Mouse (Mus musculus): Measurements from ENCODE around the gene Kdm1b. TPM values are rescaled to one million over a fixed set of nuclear protein-coding genes. Genes with fewer than 3 reads are reported as not detected.

Kdm1b gene
- polyA plus RNA-seq, 1 experiment: 0.45 TPM

DNA sequence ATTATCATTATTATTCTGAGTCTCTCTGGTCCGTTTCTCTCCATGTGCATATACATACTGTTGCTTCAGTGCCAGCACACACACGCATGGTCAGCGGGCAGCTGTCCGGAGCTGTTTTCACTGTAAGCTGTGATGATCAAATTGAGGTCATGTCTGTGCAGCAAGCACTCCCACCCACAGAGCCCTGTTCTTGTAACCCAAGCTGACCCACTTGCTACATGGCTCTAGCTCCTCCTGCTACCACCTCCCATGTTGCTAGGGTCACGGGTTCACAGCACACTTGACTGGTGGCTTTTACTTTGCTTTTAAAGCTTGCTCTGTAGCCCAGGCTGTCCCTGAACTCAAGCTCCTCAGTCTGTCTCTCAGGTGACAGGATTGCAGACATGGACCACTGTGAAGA, 29.2 kb downstream of the Kdm1b start:
- no peaks in the 10 kb centered on the region for H3K27me3 ChIP-seq (replicated peaks)
- peaks cover 56% of the 10 kb centered on the region for H3K36me3 ChIP-seq (replicated peaks; ENCODE audit: low read length)
- no peaks in the 10 kb centered on the region for H3K9me3 ChIP-seq
- TF ChIP-seq GATA1 (IDR thresholded peaks at IDR 0.05; ENCODE audit: borderline replicate concordance, low read length): no peak
- TF ChIP-seq FLI1 (IDR thresholded peaks at IDR 0.05; ENCODE audit: low read length): no peak
- H3K4me3 ChIP-seq (replicated peaks): no peak overlapping the region
- H3K4me1 ChIP-seq: peaks cover 7% of the 10 kb centered on the region; the same call in 1 of the 2 replicates

DNA sequence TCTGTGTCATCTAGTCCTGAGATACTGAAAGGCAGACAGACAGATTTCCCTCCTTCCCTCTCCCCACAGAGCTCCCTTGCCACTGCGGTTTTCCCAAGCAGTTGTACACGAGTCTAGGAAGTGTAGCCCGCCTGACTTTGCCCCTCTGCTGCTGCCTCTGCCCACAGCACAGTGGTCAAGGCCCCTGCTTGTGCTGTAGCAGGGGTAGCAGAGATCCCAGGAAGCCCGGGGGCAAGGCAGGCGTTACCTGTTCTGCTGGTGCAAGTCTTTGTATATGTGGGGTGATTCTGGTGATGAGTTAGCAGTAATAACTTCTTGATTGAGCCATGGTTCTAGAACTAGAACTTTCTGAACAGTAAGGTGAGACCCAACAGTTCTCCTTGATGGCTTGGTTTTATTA, 32.9 kb downstream of the Kdm1b start:
- no peaks in the 10 kb centered on the region for H3K27me3 ChIP-seq (replicated peaks)
- H3K4me3 ChIP-seq (replicated peaks): no peak overlapping the region
- peaks cover 7% of the 10 kb centered on the region; the same call in 1 of the 2 replicates for H3K4me1 ChIP-seq
- peaks cover 64% of the 10 kb centered on the region for H3K36me3 ChIP-seq (replicated peaks; ENCODE audit: low read length)
- TF ChIP-seq FLI1 (IDR thresholded peaks at IDR 0.05; ENCODE audit: low read length) (no peak), GATA1 (IDR thresholded peaks at IDR 0.05; ENCODE audit: borderline replicate concordance, low read length) (no peak)
- peaks cover 2% of the 10 kb centered on the region; the same call in 1 of the 2 replicates for H3K9me3 ChIP-seq

DNA sequence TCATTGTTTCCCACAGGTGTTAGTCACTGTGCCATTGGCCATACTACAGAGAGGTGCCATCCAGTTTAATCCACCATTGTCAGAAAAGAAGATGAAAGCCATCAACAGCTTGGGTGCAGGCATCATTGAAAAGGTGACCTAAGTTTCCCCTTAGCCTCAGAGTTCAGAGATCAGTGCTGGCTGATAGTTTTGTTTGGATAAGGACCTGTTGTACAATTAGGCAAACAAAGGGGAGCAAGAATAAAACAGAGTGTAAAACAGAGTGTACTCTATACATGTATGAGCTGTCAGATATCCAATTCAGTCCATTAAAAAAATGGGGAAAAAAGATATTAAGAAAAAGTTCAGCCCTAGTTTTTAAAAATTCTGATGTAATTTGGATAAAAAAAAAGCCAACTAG, 34.1 kb downstream of the Kdm1b start:
- Histone ChIP-seq H3K9me3 (peaks cover 3% of the 10 kb centered on the region; the same call in 1 of the 2 replicates), H3K36me3 (replicated peaks; ENCODE audit: low read length) (peaks cover 67% of the 10 kb centered on the region), H3K4me1 (peaks cover 7% of the 10 kb centered on the region; the same call in 1 of the 2 replicates), H3K27me3 (replicated peaks) (no peaks in the 10 kb centered on the region), H3K4me3 (replicated peaks) (no peak overlapping the region)
- TF ChIP-seq GATA1 (IDR thresholded peaks at IDR 0.05; ENCODE audit: borderline replicate concordance, low read length) (no peak), FLI1 (IDR thresholded peaks at IDR 0.05; ENCODE audit: low read length) (no peak)

DNA sequence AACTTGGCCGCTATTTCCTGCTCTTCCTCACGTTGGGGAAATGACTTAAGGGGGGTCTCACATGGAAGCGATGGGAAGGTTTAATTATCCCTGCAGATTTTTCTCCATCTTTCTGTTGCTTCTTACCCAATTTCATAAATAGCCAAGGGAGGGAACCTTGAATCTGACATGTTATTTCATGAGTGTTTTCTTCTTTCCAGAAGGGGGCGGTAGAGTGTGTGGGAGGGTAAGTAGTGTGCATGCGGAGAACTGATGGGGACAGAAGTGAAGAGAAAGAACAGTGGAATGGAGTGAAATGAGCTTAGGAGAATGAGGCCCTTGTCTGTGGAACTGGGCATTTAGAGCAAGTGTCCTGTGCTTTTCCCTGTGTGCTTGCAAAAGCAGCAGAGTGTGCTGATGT, 35.5 kb downstream of the Kdm1b start:
- H3K27me3 ChIP-seq (replicated peaks): no peaks in the 10 kb centered on the region
- H3K4me1 ChIP-seq: peaks cover 7% of the 10 kb centered on the region; the same call in 1 of the 2 replicates
- H3K9me3 ChIP-seq: peaks cover 3% of the 10 kb centered on the region; the same call in 1 of the 2 replicates
- peaks cover 70% of the 10 kb centered on the region for H3K36me3 ChIP-seq (replicated peaks; ENCODE audit: low read length)
- H3K4me3 ChIP-seq (replicated peaks): no peak overlapping the region
- TF ChIP-seq GATA1 (IDR thresholded peaks at IDR 0.05; ENCODE audit: borderline replicate concordance, low read length) (no peak), FLI1 (IDR thresholded peaks at IDR 0.05; ENCODE audit: low read length) (no peak)

DNA sequence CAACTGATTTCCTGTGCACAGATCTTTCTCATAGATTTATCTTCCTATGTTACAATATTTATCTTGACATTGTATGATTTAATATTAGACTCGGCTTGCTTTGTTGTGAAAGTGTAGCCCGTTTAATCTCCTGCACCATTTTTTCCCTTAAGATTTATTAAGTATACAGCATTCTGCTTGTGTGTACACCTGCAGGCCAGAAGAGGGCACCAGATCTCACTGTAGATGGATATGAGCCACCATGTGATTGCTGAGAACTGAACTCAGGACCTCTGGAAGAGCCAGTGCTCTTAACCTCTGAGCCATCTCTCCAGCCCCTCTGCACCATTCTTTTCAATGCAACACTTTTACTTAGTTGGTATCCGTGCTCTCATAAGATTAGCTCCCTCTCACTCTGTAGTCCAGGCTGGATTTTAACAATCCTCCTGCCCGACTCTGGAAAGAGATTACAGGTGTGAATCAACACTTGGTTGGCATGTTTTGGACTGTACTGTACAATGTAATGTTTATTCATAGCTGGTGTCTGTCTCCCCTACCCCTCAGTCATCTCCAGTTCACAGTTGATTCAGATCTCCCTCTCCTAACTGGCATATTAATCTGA, 37.7 kb downstream of the Kdm1b start:
- TF ChIP-seq FLI1 (IDR thresholded peaks at IDR 0.05; ENCODE audit: low read length) (no peak), GATA1 (IDR thresholded peaks at IDR 0.05; ENCODE audit: borderline replicate concordance, low read length) (no peak)
- Histone ChIP-seq H3K27me3 (replicated peaks) (no peaks in the 10 kb centered on the region), H3K4me3 (replicated peaks) (no peak overlapping the region), H3K36me3 (replicated peaks; ENCODE audit: low read length) (peaks cover 76% of the 10 kb centered on the region), H3K4me1 (peaks cover 3% of the 10 kb centered on the region; the same call in 1 of the 2 replicates), H3K9me3 (peaks cover 3% of the 10 kb centered on the region; the same call in 1 of the 2 replicates)

DNA sequence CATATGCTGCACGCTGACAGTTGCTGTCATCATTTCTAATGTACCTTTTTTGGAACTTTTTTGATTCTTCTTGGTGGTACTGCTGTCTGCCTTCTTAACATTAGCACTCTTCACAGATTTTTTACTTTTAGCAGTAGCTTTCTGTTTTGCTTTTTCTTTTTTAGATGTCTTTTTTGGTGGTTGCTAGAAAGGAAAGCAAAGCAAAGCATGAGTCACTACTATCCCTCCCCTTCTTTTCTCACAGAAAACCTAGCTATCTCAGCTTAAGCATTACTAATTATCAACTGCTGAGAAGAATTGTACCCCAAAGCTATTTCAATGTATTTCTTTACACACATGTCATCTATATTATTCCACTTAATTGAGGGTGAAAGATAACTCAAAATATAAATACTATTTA, 45.1 kb downstream of the Kdm1b start:
- no peak overlapping the region for H3K4me3 ChIP-seq (replicated peaks)
- no peak for TF ChIP-seq GATA1 (IDR thresholded peaks at IDR 0.05; ENCODE audit: borderline replicate concordance, low read length)
- no peak for TF ChIP-seq FLI1 (IDR thresholded peaks at IDR 0.05; ENCODE audit: low read length)
- no peaks in the 10 kb centered on the region; the same call in 1 of the 2 replicates for H3K4me1 ChIP-seq
- peaks cover 91% of the 10 kb centered on the region for H3K36me3 ChIP-seq (replicated peaks; ENCODE audit: low read length)
- H3K9me3 ChIP-seq: no peaks in the 10 kb centered on the region
- no peaks in the 10 kb centered on the region for H3K27me3 ChIP-seq (replicated peaks)

DNA sequence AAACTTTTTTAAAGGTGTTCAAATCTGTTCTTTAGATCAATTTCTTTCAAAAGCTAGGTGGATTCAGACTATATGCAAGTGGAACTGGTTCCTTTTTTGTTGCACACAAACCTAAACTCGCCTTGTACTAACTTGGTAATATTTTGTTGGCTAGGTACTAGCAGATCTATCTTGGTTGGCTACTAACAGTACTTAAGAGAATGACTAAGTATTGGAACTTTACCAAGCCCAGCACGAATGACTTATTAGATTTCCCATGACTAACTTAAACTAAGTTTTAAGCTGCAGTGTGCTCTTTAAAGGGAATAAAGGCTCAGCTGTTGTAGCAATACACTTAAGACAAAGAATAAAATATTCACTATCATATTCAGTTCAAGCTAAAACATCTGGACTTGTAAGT, 46.0 kb downstream of the Kdm1b start:
- H3K36me3 ChIP-seq (replicated peaks; ENCODE audit: low read length): peaks cover 90% of the 10 kb centered on the region
- H3K4me3 ChIP-seq (replicated peaks): no peak overlapping the region
- no peaks in the 10 kb centered on the region for H3K27me3 ChIP-seq (replicated peaks)

DNA sequence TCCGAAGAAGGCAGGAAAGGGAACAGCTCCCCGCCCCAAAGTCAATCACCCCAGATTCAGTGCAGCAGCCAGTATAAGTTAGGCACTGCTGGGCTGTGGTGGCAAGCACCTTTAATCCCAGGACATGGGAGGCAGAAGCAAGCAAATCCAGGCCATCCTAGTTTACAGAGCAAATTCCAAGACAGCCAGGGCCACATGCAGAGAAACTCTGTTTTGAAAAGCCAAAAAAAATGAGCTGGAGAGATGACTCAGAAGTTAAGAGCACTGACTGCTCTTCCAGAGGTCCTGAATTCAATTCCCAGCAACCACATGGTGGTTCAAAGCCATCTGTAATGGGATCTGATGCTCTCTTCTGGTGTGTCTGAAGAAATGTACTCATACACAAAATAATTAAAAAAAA, 50.5 kb downstream of the Kdm1b start:
- Histone ChIP-seq H3K27me3 (replicated peaks) (no peaks in the 10 kb centered on the region), H3K4me1 (peaks cover 25% of the 10 kb centered on the region), H3K9me3 (no peaks in the 10 kb centered on the region), H3K4me3 (replicated peaks) (no peak overlapping the region), H3K36me3 (replicated peaks; ENCODE audit: low read length) (peaks cover 90% of the 10 kb centered on the region)
- TF ChIP-seq GATA1 (IDR thresholded peaks at IDR 0.05; ENCODE audit: borderline replicate concordance, low read length) (no peak), FLI1 (IDR thresholded peaks at IDR 0.05; ENCODE audit: low read length) (no peak)

More for the DNA sequence above, 46.0 kb downstream of the Kdm1b start:
- no peak for TF ChIP-seq FLI1 (IDR thresholded peaks at IDR 0.05; ENCODE audit: low read length)
- no peak for TF ChIP-seq GATA1 (IDR thresholded peaks at IDR 0.05; ENCODE audit: borderline replicate concordance, low read length)
- Histone ChIP-seq H3K4me1 (peaks cover 2% of the 10 kb centered on the region), H3K9me3 (no peaks in the 10 kb centered on the region)

DNA sequence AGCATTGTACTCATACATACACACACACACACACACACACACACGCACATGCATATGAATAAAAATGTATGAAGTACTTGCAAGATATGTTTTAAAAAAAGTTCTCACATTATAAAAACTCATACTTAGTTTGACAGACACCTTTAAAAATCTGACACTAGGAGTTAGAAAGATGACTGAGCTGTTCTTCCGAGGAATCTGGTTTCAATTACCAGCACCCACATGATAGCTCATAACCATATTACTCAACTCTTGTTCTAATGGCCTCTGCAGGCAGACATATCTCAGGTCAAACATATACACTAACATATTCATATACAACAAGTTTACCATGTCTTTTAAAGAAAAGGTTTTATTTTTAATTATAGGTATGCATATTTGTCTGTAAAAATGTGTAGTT, 53.3 kb downstream of the Kdm1b start:
- peaks cover 25% of the 10 kb centered on the region for H3K4me1 ChIP-seq
- no peak overlapping the region for H3K4me3 ChIP-seq (replicated peaks)
- TF ChIP-seq FLI1 (IDR thresholded peaks at IDR 0.05; ENCODE audit: low read length): no peak
- TF ChIP-seq GATA1 (IDR thresholded peaks at IDR 0.05; ENCODE audit: borderline replicate concordance, low read length): no peak
- H3K27me3 ChIP-seq (replicated peaks): no peaks in the 10 kb centered on the region
- H3K36me3 ChIP-seq (replicated peaks; ENCODE audit: low read length): peaks cover 89% of the 10 kb centered on the region
- no peaks in the 10 kb centered on the region for H3K9me3 ChIP-seq

DNA sequence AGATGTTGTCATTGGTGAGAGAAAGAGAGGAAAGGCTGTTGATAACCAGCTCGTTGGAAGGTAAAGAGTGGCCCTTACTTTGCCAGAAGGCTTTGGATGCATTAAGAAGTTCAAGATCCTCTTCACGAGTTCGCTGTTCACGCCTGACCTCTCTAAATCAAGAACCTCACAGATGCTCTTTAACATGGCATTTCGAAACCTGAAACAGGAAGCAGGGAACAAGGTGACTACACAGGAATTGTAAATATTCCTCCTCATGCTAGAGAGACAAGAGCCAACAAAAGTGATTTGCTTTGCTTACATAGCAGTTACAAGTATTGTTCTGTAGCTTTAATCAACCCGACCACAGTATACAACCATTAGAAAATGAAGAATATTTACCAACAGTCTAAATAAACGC, 56.0 kb downstream of the Kdm1b start:
- TF ChIP-seq GATA1 (IDR thresholded peaks at IDR 0.05; ENCODE audit: borderline replicate concordance, low read length): no peak
- no peak for TF ChIP-seq FLI1 (IDR thresholded peaks at IDR 0.05; ENCODE audit: low read length)
- H3K36me3 ChIP-seq (replicated peaks; ENCODE audit: low read length): peaks cover 80% of the 10 kb centered on the region
- H3K27me3 ChIP-seq (replicated peaks): no peaks in the 10 kb centered on the region
- peaks cover 41% of the 10 kb centered on the region for H3K4me1 ChIP-seq
- H3K4me3 ChIP-seq (replicated peaks): no peak overlapping the region
- H3K9me3 ChIP-seq: no peaks in the 10 kb centered on the region
